Mouse (Mus musculus) Muller cell, postnatal 12 days (primary cell): Measurements from ENCODE around the gene Dtd1.

ENCODE experiments used
- DNase-seq: peaks from one replicate; pipeline ENCODE4 v3.0.0-alpha.2; 2015; ENCODE audit errors: inconsistent ontology term

The Dtd1 gene

DNA sequence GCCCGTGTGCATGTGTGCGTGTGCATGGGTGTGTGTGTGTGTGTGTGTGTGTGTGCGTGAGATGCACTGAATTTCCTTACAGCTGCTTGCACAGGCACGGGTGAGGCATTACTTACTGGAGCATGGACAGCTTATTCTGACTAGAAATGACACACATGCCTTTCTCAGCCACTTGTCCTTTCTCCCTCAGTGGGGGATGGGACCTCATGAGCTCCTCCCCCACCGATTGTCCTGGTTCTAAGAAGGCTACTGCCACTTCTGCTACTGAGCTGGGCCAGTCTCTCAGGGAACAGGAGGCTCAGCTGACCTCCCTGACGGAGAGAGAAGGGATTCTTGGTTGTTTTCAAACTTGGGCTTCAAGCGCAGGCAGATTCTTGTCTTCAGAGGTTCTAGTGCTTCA is 40.4 kb downstream of the Dtd1 start:
- no peak for DNase-seq

DNA sequence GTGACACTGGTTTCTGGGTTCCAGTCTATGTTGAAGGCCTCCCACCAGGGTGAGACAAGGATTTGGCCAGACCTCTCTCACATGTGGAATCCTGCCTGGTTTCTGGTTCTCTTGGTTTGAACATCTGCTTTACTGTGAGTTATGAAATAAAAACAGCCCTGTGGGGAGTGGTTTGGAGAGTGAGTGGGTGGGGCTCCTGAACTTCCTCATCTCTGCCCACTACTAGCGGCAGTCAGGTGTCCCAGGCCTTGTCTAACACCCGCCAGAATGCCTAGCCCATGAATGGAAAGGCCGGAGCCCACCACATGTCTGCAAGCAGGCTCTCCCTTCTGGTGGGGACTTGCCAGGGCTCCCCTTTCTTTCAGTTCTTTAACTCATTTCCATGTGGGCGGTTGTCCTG is 42.3 kb downstream of the Dtd1 start:
- no peak for DNase-seq

DNA sequence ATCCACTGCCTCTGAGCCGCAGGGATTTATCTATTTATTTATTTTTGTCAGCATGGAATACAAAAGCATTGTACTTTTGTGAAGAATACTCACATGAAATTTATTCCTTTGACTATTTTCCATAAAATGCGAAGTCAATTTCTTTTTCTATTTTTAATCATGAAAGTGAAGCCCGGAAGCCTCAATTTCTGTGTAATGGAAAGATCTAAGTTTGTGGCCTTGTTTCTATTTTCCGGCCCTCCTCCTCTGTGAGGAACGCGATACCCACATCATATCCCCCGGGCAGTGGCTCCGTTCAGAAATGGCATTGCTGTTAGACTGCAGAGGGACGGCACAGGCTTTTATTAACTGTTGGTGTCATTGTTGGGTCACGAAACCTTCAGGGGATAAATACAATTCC is 46.7 kb downstream of the Dtd1 start:
- DNase-seq = no peak

DNA sequence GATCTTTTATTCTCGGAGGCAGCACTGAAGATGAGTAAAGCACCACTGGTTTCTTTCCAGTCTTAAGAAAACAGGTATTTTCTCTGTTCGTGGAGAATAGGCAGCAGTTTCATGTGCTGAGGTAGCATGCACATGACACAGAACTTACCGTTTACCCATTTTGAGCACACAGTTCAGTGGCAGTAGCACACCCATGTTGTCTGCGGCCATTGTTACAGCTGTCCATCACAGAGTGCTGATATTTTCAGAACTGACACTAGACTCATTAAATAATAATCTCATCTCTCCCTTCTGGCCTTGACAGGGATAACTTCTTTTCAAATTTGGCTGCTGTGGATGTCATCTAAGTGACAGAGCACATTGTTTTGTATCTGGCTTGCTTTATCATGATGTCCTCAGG is 47.5 kb downstream of the Dtd1 start:
- no peak for DNase-seq

DNA sequence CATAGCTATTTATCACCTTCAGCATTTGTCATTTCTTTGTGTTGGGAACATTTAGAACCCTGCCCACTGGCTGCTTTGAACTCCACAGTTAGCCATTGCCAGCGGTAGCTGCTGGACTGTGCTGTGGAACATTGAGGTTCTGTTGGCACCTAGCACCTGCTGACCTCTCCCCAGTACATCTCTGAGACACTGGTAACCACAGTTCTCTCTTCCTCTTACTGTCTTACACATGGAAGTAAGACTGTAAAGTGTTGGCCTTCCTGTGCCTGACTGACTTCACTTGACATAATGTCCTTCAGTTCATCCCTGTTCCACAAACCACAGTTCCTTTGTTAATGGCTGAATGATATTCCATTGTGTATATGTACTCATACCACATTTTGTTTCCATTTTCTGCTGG is 50.3 kb downstream of the Dtd1 start:
- no peak for DNase-seq

DNA sequence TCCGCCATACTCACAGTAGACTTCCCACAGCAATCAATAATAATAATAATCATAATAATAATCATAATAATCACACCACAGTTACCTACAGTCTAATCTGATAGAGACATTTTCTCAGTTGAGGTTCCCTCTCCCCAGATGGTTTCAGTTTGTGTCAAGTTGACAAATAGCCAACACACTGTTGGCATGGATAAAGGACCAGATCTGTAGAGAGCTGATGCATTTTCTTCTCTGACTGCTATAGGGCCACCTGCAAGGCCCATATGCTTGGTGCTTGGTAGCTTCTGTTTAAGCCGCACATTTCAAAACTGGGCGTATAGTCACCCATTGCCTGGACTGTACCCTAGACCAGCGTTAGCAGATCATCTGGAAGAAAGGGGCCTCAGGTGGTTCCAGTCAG is 53.1 kb downstream of the Dtd1 start:
- DNase-seq = no peak

DNA sequence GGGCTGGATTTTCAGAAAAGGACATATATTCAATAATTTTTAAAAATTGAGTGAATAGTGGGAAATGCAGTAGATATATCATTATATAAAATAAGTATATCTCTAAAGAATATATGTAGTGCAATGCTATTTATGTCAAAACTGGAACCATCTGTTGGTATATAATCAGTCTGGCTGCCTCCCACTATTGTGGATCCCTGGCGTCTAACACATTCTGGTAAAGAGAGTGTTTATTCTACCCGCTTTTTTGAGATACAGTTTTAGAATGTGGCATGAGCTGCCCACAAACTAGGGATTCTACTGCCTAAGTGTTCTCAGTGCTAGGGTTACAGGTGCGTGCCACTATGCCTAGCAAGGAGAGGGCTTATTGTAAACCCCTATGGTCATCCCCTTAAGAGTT is 55.6 kb downstream of the Dtd1 start:
- DNase-seq = no peak

DNA sequence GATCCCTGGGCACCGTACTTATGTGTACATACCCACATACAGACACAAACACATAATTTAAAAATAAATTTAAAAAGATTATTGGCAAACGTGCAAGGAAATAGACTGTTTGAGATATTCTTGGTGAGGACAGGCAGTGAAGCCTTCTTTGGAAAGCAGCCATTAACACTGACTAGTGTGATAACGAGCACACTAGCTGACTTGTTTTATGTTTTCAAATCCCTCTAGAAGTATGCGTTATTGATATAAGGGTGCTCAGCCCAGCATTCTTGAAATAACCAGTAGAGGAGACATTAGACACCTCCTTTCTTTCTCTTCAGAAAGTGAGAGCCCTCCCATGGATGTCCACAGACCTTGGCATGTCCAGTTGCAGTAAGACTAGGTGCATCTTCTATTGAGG is 68.8 kb downstream of the Dtd1 start:
- peak; percentile 9 for DNase-seq

DNA sequence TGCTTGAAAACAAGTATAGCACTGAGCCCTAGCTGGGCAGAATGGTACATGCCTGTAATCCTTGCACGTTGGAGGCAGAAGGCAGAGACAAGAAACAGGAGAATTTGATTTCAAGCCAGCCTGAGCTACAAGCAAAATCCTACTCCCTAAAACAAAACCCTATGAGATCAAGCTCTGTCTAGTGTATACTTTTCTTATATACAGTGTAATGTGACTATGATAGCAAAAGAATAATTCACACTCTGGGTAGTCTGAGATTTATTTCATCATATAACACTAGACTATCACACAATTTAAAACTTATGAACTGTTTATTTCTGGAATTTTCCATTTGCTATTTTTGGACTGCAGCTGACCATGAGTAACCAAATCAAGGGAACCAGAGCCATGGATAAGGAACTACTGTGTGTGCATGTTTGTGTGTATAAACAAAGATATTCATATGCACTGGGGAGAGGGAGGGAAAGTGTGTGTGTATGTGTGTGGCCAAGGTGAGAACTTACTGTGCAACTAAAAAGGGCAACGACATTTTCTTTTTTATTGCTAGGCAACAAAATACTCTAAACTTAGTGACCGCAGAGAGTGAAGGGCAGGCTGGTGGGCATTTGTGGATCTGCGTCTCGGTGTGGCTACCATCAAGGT is 70.7 kb downstream of the Dtd1 start:
- DNase-seq = no peak

DNA sequence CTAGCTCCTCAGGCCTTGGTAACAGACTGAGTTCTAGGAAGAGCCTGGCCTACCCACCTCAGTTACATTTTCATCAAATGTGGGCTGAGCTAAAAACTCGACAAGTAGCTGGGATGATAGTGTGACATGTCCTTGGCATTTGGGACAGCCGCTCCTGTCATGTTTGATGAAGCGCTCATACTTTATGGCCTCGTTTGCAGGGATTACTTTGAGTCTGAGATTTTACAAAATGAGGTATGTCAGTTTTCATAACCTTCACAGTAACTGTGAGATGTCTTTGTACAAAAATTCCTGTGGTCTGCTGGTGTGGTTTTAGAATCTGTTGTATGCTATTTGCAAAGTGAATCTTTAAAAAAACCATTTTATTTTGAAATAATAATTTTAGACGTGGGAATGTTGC is 72.7 kb downstream of the Dtd1 start:
- peak; percentile 92 for DNase-seq

DNA sequence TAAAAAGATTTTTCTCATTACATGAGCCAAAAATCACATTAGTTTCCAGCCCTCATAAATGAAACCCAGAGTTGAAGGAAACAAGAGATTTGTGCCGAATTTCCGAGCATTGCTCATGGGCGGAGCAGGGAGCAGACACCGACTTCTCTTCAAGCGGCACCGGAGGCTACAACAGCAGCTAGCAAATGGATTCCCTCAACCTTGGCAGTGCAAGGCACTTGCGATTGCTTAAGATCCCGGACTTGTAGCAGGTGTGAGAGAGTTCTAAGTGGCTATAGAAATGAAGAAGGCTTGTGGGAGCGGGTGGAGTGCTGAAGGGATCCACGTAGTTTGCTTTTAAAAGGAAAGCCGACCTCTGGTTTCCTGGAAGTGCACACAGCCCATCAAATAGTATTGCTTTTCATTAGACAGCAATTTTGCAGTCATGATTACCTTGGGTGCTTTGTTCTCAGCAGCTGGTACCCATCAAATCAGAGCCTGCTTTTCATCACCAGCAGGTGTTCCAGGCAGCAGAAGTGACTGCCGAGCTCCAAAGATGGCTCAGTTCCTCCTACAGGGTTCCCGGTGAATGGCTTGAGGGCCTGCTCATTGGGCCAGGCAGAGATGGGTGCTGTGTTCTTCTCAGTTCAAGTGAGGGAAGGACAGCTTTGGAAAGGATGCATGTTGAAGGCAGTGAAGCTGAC is 77.0 kb downstream of the Dtd1 start:
- no peak for DNase-seq

DNA sequence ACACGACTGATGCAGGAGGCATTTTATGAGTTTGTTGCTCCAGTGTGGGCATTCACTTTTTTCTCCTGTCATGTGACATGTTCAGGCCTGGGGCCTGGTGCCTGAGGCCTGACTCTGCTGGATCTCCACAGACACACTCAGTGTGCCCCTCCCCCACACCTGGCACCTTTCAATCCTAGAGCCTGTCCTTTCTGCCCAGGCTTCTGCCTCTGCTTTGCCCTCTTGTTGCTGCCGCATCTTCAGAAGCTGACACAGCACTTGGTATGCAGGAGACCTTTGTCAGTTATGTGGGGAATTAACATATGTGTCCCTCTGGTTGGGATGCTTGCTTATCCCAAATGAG is 77.5 kb downstream of the Dtd1 start:
- DNase-seq = no peak

DNA sequence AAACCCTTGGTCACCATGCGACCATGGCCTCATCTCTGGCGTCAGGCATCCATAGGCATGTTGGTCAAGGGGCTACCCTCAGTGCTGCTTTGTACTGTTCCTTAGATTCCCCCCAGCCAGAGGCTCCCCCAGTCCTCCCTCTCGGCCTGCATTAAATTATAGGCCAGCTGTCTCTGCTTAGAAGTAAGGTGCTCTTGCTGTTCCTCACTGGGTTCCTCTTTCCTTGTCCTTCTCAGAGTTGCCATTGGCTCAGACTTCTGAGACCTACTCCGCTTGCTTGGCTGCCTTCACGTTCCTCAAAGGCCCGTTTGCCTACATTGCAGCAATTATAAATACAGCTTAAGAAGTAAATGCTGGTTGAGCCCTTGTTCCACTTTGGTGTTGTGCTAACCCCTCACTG is 79.1 kb downstream of the Dtd1 start:
- DNase-seq = no peak

DNA sequence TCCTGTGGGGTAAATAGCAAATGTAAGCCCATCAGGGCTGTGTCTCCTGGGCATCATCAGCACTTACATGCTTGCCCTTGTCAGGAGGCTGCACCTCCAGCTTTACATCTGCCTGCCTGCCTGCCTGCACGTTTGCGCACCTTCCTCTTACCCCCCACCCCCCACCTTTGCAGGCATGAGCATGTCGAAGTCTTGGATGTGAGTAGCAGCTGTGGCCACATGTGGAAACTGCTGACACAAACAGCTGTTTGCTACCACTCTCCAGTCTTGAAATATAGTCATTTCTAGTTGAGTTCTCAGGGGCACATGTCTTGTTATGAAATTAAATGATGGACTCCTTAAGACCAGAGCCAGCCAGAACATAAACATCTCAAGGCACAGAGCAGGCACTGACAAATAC is 79.7 kb downstream of the Dtd1 start:
- no peak for DNase-seq

DNA sequence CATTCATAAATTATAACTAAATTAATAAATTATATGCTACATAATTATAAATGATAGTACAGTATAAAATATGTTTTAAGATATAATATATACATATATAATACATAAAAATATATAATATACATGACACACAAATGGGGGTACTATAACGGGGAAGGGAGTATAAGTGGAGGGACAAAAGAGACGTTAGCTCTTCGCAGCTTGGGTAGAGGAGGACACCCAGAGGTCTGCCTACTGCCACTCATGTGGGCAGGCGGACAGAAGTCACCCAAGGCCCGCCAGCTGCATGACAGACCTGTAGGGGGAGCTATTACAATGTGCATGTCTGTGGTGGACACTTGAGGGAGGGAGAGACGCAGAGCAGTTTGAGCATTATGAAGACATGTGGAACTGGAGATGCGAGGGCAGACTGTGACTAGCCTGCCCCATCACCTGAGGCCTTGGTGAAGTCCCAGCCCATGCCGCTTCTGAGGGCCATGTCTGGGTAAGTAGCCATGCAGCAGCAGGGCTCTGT is 92.6 kb downstream of the Dtd1 start:
- no peak for DNase-seq

DNA sequence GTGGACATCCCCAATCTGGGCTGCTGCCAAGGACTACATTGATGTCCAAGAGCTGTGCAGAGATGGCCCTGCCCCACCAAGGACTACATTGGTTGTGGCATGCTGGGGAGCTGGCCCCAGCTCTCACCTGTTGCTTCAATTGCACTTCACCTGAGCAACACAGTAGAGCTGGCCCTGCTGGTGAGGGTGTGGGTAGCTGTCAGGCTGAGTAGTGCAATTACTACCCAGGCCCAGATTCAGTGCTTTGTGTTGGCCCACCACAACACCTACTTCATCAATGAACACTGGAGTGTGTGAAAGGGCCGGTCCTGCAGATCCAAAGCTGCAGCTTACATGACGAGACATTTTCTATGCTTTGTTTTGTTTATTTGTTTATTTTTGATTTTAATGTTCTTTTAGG is 93.1 kb downstream of the Dtd1 start:
- no peak for DNase-seq

DNA sequence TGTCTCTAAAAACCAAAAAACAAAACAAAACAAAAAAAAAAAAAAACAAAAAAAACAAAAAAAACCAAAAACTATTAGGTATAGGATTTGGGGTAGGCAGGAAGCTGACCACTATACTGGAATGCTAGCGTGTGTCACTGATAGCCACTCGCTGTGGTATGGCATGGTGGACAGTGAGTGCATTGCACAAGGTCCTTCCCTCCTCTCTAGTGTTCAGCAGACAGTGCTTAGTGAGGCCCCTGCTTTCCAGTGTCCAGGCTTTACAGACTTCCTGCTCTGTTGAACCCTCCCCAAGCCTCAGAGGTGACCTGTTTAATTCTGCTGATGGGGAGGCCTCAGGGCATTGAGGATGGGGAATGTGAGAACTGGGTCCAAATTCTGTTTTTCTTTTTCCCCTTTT is 95.2 kb downstream of the Dtd1 start:
- DNase-seq = no peak

DNA sequence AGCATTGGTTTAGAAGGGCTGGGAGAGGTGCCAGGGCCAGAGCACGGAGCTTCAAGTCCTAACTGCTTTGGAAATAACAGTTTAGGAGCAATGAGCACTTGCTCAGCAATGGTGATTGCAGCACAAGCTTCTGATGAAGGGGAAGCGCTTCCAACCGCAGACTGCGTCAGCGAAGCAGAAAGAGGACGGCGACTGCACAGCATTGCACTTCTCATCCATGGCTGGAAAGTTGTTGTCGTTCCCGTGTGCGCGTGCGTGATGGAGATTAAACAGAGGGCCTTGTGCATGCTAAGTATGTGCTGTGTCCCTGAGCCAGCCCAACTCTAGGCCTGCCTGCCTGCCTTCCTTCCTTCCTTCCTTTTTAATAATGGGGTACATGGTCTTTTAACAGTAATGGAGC is 98.3 kb downstream of the Dtd1 start:
- DNase-seq = no peak

DNA sequence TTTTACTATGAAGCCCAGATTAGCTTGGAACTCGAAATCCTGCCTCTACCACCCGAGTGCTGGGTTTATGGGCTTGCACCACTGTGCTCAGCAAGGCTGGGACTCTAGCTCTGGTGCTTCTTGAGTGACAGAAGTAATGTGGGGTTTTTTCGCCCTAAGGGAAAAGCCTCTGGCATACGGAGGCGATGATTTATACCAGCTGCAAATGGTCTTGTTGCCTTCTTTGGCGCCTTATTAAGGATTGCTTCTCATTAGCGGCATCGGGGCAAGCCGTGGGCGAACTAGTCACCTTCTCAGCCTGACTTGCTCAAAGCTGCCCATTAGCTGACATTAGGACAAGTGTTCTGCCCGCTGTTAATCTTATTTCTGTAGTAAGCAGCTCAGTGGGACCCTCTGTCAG is 100.9 kb downstream of the Dtd1 start:
- DNase-seq = no peak

DNA sequence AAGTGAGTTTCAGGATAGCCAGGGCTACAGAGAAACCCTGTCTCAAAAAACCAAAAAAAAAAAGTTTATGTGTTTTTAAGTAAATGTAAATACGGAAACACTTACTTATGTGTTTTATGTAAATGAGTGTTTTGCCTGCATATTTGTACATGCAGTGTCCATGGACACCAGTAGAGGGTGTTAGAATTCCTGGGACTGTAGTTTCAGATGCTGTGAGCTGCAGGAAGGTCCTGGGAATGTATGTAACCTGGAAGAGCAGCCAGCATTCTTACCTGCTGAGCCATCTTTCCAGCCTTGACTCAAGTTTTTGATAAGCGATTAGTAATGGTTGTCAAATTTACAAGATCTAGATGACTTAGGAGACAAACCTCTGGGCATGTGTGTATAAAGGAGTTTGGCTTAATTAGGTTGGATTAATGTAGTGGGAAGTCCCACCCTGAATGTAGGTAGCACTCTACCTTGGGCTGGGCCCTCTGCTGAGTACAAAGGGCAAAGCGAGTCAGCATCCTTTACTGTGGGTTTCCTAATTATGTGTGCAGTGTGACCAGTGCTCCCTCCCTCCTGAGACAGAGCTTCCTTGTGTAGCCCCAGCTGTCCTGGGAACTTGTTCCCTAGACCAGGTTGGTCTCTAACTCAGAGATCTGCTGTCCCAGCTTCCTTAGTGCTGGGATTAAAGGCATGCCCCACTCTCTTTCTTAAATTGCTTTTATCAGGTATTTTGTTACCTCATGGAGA is 101.9 kb downstream of the Dtd1 start:
- DNase-seq = no peak

DNA sequence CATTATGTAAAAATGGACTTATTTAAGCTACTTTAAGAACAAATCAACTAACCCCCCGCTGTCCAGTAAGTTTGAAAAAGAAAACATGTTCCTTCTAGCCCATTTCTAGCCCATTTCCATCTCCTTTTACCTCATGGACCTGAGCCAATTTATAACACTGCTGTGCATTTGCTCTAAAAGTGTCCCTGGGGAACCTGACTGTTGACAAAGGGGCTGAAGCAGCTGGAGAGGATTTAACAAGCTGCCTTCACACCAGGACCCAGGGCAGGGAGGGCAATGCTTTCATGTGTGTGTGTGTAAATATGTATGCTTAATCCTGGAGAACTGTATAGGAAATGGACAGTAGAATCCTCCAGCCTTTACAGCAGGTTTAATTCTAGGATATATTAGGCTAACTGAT is 109.6 kb downstream of the Dtd1 start:
- DNase-seq = no peak

DNA sequence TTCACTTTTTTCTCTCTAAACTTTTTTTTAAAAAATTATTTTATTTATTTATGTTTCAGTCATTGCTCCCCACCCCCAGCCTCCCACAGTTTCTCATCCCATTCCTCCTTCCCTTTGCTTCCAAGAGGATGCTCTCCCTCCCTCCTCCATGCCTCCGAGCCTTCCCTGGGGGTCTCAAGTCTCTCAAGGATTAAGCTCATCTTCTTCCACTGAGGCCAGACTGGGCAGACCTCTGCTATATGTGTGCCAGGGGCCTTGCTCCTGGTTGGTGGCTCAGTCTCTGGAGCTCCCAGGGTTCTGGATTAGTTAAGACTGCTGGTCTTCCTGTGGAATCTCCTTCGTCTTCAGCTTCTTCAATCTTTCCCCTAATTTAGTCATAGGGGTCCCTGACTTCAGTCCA is 110.0 kb downstream of the Dtd1 start:
- no peak for DNase-seq

DNA sequence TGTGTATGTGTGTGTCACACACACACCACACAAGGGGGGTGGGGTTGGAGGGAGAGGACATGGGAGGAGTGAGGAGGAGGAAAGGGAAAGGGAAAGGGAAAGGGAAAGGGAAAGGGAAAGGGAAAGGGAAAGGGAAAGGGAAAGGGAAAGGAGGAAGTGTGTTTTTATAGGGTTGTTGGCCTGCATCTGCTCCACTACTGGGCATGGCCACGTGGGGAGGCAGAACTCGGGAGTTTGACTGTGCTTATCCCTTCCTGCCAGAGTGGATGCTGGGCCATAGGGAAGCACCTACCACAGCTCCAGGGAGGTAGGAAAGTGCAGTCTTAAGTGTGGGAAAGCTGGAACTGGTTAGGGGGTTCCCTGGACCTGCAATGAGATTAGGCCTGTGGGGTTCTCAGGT is 114.9 kb downstream of the Dtd1 start:
- no peak for DNase-seq
